Comparison of ENCODE assay signal across 9 mouse cellular contexts in the genomic region with DNA sequence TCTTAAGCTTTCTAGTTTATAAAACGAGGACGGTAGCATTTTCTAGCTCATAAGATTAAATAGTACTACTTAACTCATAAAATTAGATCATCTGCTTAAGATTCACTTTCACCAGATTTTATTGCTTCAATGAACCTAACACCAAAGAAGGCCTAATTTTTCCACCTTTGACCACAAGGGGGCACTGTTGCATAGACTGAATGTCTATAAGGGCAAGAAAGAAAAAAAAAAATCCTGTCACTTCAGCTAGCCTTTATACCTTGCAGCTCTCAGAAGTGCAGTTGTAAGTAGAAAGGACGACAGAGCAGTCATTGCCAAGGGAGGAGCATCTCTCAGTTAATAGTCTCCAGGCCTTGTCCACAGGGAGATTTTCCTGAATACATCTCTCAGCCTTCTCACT.
DNase-seq lines count a peak whose midpoint lies in the region; ATAC-seq lines count a peak whose summit lies in the region.
"Had no signal": no experiment of that assay in that cellular context is flagged by ENCODE, and none has a peak within 500 bp of the region (broad histone marks: within the 10 kb centered on the region; RNA-seq: fewer than 3 reads in every experiment).

No protein-coding gene starts in this region.

- H3K36me3 ChIP-seq in forebrain, embryonic 11.5 days (ENCODE audit: control insufficient read depth, insufficient read depth, low read length): no peaks in the 10 kb centered on the region
- H3K36me3 ChIP-seq in forebrain, embryonic 12.5 days (replicated peaks): no peaks in the 10 kb centered on the region
- H3K36me3 ChIP-seq in midbrain, embryonic 13.5 days: no peaks in the 10 kb centered on the region
- H3K36me3 ChIP-seq: limb, embryonic 12.5 days had no signal

- intact Hi-C loops in gastrocnemius, postnatal 14 days (cut with DNase I; ENCODE audit: low total_unique reads): no loop called here

- H3K4me2 ChIP-seq in forebrain, embryonic 11.5 days (ENCODE audit: low read depth, low read length, severe bottlenecking): no peak overlapping the region
- H3K4me2 ChIP-seq in forebrain, embryonic 12.5 days: no peak overlapping the region
- no peak overlapping the region for H3K4me2 ChIP-seq in midbrain, embryonic 13.5 days (replicated peaks)
- H3K4me2 ChIP-seq: limb, embryonic 12.5 days had no signal

- 9% methylated on average over 3 of the region's 3 CpGs for WGBS in forebrain, embryonic 11.5 days
- 21% methylated on average over 3 of the region's 3 CpGs for WGBS in forebrain, embryonic 12.5 days
- 14% methylated on average over 3 of the region's 3 CpGs for WGBS in midbrain, embryonic 13.5 days

- H3K27me3 ChIP-seq in forebrain, embryonic 11.5 days (ENCODE audit: control insufficient read depth, insufficient read depth, low read length): no peaks in the 10 kb centered on the region
- H3K27me3 ChIP-seq in forebrain, embryonic 12.5 days: no peaks in the 10 kb centered on the region
- H3K27me3 ChIP-seq in midbrain, embryonic 13.5 days: no peaks in the 10 kb centered on the region
- H3K27me3 ChIP-seq: limb, embryonic 12.5 days had no signal

- no peak overlapping the region for H3K4me3 ChIP-seq in forebrain, embryonic 11.5 days (ENCODE audit: low read depth, low read length)
- no peak overlapping the region for H3K4me3 ChIP-seq in forebrain, embryonic 12.5 days (replicated peaks)
- H3K4me3 ChIP-seq in midbrain, embryonic 13.5 days (replicated peaks): no peak overlapping the region
- H3K4me3 ChIP-seq: limb, embryonic 12.5 days had no signal

- H3K27ac ChIP-seq in forebrain, embryonic 11.5 days (ENCODE audit: low read depth, low read length): no peak overlapping the region
- H3K27ac ChIP-seq in forebrain, embryonic 12.5 days: no peak overlapping the region
- H3K27ac ChIP-seq in midbrain, embryonic 13.5 days: no peak overlapping the region
- H3K27ac ChIP-seq: limb, embryonic 12.5 days had no signal

- H3K9me3 ChIP-seq in forebrain, embryonic 11.5 days (ENCODE audit: control insufficient read depth, low read length): no peaks in the 10 kb centered on the region
- H3K9me3 ChIP-seq in forebrain, embryonic 12.5 days: no peaks in the 10 kb centered on the region
- no peaks in the 10 kb centered on the region for H3K9me3 ChIP-seq in midbrain, embryonic 13.5 days
- H3K9me3 ChIP-seq: limb, embryonic 12.5 days had no signal

- peak; percentile 81 for DNase-seq in forebrain, embryonic 11.5 days (ENCODE audit: low spot score)
- peak; percentile 33 for DNase-seq in MN1 (ENCODE audit: low spot score)
- peak; percentile 41 for DNase-seq in cerebellum, adult 9-10 months
- peak; percentile 25 for DNase-seq in gastrocnemius, postnatal 14 days
- peak; percentile 19 to 53 for DNase-seq in left cerebral cortex, adult 8-10 months (ENCODE audit: low spot score in 2 of 2)
- peak; percentile 42 for DNase-seq in telencephalon, adult 2 months (ENCODE audit: low read depth, low spot score)

- H3K9ac ChIP-seq in forebrain, embryonic 11.5 days (ENCODE audit: low read length): no peak overlapping the region
- no peak overlapping the region for H3K9ac ChIP-seq in forebrain, embryonic 12.5 days
- no peak overlapping the region for H3K9ac ChIP-seq in midbrain, embryonic 13.5 days (replicated peaks)
- H3K9ac ChIP-seq: limb, embryonic 12.5 days had no signal

- no peak for ATAC-seq in forebrain, embryonic 11.5 days (replicated peaks; ENCODE audit: low FRiP score)
- ATAC-seq in forebrain, embryonic 12.5 days (ENCODE audit: low FRiP score): no peak
- peak; percentile 53 for ATAC-seq in midbrain, embryonic 13.5 days

- no peaks in the 10 kb centered on the region for H3K4me1 ChIP-seq in forebrain, embryonic 11.5 days (replicated peaks; ENCODE audit: control insufficient read depth, insufficient read depth, low read length)
- H3K4me1 ChIP-seq in forebrain, embryonic 12.5 days: no peaks in the 10 kb centered on the region
- no peaks in the 10 kb centered on the region for H3K4me1 ChIP-seq in midbrain, embryonic 13.5 days (replicated peaks)

Comparison
In these comparisons a context has a peak if more than half of its experiments do, and no peak if none do; other contexts are left out.
1. DNase-seq: peak in every context shown above with its lines; median percentile 81 in forebrain, embryonic 11.5 days; 42 in telencephalon, adult 2 months; 41 in cerebellum, adult 9-10 months; 36 in left cerebral cortex, adult 8-10 months; 33 in MN1; 25 in gastrocnemius, postnatal 14 days.